Mouse (Mus musculus): Measurements from ENCODE around the gene Rflnb.

The Rflnb gene

DNA sequence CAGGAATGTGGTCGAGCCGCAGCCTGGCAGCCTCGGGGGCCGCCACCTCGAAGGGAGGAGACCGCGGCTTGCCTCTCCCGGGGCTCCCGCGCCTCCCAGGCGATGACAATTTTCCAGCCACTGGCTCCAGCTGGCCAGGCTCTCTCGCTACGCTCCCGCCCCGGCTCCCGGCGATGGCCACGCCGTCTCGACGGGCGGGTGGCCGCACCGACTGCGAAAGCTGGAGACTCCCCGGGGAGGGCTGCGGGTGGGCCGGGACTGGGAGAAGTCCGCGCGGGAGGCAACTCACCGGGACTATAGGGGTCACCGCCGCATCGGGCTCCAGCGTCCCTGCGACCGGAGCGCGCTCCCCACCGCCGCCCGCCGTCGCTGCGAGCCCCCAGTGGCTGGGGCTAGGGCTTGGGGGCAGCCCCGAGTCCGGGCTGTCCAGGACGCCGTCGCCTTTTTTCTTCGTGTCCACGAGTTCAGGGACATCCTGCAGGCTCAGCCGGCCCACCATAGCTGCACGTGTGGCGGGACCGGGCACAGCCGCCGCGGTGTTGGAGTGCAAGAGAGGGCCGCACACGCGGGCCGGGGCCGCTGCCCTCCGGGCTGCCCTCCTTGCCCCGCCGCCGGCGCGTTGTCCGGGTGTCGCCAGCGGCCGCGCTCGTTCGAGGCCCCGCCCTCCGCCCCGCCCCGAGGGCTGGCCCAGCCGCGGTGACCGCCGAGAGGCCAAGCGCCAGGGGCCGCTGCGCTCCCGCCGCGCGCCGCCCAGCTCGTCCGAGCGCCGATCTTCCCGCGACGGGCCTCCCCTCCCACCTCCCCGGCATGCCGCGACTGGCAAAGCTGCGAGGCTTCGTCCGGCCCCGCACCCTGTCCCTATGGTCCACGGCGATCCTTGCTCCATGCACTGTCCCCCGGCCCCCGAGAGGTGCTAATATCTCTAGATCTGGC lies at the start of gene Rflnb:
Gene Rflnb, minus strand, starts transcription at position 644 of the 933 bp plus-strand sequence.
- peak; percentile 49 for DNase-seq

DNA sequence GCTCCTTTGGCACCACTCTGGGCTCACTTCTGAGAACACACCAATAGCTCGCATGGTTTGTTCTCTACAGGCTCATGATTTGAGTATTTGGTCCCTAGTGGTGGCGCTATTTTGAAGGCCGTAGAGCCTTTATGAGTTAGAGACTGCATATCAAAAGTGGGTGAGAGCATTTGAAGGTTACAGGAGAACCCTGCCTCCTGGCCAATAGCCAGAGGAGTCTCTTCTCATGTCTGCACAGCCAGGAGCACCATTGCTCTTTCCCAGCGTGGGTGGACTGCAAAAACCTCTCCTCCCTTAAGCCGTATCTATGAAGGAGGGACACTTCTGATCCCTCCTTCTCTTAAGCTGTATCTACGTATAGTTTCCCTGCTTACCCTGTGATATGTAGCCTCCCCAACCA lies 49.8 kb upstream of the Rflnb start:
- no peak for DNase-seq

DNA sequence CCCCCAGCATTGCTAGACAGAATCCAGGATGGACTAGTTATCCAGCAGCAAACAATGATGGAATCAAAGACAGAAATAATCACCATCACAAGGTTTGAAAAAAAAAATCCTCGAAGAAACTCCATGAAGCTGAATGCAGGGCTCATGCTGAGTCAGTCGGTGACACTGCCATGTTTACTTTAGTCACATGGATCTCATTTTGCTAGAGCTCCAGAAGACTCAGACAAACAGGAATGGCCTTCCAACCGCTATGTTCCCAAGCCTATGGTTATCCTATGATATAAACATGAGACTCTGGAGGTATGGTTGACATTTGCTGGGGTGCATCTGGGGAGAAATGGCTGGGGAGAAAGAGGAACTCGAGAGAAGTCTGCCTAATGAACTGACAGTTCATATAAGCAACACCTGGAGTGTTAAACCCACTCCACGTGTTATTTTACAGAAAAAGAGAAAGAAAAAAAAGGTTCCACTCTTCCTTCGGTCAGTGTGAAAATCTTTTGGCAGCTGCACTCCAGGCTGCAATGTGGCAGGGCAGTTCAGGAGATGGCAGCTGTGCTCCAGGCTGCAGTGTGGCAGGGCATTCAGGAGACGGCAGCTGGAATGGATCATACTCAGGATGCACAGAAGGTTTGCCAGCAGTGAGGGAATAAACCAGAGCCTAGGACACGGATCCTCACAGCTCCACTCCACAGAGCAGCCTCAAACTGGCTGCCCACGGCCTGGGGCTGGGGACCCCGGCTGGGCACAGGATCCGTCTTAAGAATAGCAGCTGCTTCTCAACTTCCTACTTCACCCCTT lies 46.9 kb upstream of the Rflnb start:
- no peak for DNase-seq

DNA sequence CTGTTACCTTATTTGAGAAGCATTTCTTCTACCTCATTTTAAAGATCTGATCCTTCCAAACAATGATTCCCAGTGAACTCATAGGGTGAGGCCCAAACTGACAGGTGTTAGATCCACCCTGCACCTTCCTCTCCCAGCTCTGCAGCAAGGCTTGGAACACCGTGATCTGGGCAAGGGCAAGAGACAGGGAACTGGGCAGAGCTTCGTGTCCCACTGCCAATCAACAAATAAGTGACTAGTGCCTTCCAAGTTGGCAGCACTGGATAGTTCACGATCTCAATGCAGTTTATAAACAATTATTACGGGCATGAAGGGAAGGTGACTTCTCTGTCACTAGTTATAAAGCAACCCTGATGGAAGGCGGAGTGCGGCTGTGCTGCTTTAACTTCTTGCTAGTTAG lies 42.2 kb upstream of the Rflnb start:
- DNase-seq = no peak

DNA sequence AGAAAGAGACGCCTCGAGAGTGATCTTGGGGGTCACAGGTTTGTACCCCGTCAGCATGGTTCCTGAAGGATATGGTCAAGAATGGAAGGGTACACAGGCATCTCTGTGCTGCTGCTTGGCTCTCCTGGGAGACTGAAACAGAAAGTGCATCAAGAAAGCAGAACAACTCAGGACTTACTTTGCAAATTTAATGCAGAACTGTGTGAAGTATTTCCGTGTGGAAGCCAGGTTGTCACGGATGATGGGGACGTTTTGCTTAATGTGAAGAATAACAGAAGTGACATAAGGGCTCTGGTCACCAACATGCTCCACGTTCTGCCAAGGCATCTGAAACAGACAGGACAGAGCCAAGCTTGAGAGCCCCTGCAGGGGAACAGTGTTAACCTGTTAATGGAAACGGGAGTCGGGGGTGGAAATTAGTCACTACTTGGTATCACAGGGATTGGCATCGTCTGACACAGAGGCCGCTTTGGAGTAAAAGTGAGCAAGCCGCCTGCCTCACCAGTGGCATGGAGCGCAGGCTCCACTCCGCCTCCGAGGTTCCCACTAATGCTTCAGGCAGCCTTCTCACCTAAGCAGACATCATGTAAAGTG lies 39.1 kb upstream of the Rflnb start:
- DNase-seq = no peak

DNA sequence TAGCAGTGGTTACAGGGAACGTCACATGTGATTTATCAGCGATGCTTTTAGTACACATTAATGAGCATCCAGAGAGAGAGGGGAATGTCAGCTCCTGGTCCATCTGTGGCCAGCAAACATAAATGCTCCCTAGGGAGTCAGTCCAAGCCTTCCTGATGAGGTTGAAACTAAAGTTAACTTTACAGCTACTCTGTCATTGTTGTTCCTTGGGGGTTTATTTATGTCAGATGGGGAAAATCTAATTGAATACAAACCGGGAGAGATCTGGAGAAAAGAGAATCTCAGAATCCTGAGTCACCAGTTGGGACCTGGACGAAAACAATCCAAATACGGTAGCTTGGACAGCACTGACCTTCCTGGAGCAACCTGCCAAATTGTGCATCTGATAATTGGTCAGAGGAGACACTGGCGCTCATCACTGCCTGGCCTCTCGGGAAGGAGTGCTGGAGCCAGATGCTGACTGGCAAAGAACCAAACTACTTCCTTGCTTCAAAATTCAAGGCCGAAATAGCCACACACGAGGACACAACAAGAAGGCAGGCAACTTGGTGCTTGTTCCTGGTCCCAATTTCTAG lies 38.0 kb upstream of the Rflnb start:
- DNase-seq = no peak

DNA sequence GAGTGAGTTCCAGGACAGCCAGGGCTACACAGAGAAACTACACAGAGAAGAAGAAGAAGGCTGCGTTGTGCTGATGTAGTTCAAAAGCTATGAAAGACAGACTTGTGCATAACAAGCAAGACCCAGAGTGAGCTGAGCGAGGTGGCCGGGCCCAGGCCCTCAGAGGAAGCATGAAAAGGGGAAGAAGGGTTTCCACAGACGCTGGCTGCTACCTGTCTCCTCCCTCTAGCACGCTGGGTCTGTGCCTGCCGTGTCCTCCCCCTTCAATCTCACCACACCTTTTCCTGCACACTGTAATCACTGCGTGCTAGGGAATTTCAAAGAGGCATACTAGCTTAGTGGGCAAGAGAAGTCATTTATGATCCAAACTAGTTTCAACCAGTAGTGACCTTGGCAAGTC lies 36.8 kb upstream of the Rflnb start:
- no peak for DNase-seq

DNA sequence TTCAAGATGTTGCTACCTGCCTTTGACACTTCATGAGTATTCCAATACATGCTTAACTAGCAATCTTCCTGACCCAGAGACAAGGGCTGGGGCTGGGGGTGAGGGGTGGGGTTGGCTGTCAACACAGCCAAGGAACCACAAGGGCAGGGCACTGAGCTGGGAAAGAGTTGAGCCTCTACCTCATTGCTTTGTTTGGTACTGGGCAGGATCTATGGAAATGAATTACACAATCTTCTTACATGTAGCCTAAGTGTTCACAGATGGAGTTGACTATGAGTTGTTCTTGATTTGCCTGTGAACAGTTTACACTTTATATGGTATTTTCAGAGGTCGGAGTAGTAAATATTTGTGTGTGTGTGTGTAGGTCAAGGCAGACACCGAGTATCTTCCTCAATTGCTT lies 33.3 kb upstream of the Rflnb start:
- DNase-seq = no peak

DNA sequence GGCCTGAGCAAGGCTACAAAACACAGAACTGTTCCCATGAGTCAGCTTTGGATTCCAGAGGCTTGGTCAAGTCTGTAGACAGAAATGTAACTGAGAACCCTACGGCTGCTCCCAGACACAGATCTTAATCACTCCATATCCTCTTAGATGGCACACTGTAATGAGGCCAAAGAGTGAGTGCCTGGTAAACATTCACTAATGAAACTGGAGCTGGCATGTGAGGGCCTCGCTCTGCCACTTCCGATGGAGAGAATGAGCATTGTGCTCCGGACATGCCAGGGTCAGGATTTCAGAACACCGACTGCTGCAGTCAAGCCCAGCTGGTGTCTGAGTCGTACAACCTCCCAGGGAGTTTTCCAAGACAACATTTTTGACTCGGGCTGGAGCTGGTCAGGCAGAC lies 32.4 kb upstream of the Rflnb start:
- no peak for DNase-seq

DNA sequence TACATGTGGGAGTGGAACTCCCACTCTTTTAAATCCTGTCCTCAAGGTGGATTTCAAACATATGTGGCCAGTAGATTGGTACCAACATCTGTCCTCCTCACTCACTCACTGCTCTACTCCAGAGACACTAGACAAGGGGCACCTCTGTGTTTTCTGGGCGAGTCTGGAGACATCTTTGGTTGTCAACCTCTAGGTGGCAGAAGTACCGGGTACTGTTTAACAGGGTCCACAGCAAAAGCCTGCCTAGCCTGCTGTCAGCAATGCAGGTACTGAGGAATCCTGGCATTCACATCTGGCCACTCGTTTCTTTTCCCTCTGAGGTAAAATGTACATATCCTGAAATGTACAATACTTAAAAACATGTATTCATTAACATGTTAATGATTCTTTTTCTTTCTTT lies 28.9 kb upstream of the Rflnb start:
- DNase-seq = no peak

DNA sequence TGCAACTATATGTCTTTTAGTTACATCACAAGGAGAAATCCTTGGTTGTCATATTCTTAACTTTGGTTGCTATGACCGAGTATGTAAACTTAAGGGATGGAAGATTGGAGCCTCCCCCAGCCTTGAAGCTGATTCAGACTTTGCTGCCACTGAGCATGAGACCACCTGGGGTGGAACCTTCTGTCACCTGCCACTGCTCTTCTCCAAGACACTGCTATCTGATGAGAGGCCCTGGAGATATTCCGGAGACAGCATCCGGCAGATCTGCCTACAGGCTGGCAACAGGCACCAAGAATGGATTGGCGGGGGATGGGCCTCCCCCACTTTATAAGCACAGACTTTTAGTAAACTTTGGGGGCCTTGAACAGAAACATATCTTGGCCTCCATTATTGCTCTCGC lies 24.9 kb upstream of the Rflnb start:
- no peak for DNase-seq

DNA sequence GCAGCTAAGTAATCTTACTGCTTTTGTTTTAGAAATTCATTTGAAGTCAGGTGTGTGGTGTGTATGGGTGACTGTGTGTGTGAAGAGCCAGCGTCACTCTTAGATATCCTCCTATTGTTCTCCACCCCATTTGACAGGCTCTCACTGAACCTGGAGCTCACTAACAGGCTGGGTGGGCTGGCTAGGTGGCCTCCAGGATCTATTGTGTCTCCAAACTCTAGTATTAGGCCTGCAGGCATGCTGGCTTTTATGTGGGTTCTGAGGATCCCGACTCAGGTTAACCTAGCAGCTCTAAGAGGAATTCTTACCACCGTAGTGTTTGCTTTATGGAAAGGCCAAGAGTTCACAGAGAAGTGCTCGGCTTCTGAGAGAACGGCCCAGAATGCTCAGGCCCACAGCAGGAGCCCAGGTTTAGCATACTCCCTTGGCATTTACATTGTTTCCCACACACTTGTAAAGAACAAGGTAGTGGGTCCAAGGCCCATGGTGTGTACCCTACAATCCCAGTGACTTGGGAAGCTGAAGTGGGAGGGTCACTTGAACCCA lies 23.5 kb upstream of the Rflnb start:
- no peak for DNase-seq

DNA sequence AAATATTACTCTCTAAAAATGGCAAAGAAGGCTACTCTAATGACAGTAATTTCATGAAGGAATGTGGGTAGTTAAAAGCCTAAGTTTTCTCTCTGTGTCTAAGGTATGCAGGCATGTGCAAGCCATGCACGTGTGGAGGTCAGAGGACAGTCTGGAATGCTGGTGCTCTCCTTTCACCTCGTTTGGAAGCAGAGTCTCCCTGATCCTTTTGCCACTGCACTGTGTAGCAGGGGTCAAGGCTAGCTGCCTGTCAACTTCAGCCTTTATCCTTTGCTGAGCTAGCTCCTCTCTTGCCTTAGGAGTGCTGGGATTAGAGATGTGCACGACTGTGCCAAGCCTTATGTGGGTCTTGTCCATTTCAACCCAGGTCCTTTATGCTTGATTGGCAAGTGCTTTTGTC lies 22.9 kb upstream of the Rflnb start:
- DNase-seq = no peak

DNA sequence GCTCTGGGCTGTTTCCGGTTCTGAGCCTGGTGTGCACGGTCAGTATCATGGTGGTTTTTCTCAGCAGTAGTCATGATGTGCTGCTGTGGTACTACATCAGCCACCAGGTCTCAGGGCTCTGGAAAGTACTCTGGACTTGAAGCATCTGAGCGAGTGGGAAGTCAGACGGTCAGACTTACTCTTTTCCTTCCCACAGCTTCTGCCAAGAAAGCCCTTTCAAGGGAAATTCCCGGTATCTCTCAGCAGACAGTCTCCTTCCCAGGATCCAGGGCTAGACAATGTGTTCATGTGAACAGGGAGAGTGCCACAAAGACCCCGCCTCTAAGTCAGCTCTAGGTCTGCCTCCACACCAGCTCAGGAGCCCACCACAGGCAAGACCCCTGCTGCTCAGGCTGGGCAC lies 17.8 kb upstream of the Rflnb start:
- DNase-seq = no peak

DNA sequence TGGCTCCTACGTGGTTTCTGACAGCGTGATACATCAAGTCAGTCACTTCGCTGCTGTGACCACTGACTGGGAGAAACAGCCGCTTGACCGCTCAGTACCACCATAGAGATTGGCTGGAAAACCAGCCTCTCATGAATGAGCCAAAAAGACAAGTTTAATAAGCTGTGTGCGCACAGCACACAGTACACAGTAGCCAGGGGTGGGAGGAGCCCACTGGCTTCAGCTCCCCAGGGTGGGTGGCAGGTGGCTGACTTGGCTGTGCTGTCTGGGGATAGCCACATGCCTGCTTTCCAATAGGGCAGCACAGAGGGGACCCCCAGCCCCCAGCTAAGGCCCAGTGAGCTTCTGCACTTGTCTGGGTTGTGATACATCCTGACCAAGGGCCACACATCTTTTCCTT lies 16.9 kb upstream of the Rflnb start:
- DNase-seq = no peak

DNA sequence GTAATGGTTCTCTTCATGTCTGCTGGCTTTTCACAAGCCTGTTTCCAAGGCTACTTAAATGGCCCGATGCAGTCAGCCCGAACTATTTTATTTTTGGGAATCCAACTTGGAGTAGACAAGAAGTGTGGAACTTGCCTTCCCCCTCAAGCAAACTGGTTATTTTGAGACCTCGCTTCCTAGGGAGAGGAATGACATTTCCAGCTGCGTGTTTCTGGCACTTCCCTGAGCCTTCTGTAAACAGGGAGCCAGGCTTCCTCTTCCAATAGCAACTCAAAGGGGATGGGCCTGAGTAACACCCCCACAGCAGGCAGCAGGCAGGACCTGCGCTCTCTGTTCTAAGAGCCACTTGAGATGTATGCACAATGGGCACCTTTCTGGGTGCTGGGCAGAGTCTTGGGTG lies 15.3 kb upstream of the Rflnb start:
- peak; percentile 60 for DNase-seq

DNA sequence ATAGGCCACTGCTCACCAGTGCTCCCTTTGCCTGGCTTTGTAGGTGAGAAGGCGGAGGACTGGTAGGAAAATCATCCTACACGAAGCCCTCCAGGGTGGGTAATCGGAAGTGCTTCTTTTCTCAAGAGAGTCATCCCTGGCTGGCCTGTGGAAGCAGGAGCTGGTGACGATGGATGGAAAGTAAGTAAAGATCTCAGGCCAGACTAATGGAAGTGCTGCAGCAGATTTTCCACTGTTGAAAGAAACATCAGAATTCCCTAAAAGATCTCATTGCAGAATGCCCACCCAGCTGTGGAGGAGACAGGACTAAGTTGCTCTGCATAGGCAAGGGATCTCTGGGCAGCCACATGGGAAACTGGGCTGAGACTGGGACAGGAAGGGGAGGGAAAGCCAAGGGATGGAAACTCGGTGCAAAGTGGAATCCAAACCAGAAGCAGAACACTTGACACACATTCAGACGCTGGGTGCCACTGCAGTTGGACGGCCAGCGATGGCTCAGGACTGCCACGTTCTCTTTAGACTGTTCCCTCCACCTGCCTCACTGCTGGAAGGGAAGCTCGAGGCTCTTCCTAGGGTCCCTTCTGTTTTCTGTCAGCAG lies 14.6 kb upstream of the Rflnb start:
- DNase-seq = no peak

DNA sequence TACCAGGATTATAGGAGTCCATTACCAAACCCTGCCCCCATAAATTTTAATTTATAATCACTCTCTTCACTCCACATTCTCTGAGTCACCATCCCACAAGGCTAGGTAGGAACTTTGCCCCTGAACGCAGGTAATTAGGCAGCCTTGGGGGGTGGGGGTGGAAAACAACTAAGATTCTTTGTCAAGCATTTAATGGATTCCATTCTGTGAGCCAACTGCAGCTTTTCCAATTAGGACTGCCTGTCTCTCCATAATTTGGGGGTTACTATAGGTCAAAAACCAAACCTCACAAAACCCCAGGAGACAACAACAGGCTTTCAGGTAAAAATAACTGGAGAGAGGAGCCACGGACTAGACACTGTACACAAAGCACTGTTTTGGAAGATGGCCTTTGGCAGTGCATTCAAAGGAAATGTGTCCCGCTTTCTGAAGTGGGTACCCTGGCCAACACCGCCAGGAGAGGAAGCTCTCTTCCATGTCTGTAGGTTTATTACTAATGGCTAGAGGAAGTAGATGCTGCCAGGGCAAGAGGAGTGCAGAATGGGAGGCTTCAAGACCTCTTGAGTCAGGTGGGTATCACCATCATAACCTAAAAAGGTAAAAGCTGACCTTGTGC lies 13.3 kb upstream of the Rflnb start:
- DNase-seq = no peak

DNA sequence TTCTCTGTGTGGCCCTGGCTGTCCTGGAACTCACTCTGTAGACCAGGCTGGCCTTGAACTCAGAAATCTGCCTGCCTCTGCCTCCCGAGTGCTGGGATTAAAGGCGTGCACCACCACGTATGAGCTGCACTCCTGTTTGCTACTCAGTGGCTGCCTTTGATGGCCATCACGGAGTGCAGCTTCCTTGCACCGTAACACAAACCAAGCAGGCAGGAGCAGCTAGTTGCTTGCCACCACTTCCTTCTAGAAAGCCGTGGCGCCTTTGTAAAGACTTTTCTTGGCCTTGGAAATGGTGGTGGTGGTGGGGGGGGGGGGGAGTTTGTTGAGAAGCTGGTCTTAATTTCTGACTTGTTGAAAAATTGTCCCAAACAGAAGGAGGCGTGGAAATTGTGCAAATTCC lies 12.5 kb upstream of the Rflnb start:
- no peak for DNase-seq

DNA sequence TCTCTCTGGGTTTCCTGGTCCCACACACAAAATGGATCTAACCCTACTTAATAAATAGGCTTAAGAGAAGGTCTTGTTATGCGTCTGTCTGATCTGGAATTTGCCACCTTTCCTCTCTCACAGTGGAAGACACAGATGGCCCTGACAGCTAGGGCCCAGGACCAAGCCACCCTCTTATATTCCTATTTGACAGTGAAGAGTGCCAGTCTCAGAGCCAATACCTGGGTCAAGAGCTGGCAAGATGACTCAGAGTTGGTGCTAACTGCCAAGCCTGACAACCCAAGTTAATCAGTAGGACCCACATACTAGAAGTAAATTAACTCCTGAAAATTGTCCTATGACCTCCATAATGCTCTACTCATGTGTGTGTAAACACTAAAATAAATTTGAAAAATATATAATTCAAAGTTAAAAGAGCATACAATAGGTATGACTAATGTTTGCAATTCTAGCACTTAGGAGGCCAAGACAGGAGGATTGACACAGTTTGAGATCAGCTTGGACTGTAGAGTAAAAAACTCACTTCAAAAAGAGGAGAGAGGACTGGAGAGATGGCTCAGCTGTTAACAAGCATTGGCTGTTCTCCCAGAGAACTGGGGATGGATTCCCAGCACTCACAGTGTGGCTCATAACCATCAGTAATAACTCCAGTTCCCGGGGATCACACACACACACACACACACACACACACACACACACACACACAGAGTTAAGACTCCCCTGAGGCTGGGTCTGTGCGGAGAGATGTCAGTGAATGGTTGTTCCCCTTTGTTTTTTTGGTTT lies 11.9 kb upstream of the Rflnb start:
- no peak for DNase-seq

DNA sequence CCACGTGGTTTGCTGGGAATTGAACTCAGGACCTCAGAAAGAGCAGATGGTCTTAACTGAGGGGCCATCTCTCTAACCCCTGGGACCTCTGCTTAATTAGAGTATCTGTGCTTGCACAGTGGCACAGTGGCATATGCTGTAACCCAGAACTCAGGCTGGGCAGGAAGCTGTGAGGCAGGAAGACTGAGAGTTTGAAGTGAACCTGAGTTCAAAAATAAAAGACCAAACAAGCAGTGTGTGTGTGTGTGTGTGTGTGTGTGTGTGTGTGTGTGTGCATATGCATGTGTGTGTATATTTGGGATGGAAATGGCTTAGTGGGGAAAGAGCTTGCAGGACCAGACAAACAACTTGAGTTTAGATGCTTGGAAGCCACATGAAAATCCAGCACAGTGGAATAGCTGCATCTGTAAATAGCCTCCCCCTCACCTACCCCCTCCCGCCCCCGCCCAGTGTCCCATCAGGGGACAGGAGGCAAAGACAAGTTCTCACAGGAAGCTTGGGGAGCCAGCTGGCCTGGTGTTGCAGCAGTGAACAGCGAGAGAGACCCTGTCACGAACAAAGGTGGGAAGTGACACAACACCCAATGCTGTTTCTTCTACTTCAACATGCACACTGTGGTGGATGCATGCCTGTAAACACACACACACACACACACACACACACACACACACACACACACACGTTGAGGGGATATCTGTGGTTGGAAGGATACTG lies 10.2 kb upstream of the Rflnb start:
- DNase-seq = no peak

Measured in layer of hippocampus, adult 9-11 months (tissue).